Mouse (Mus musculus): ENCODE results near the gene Rbm20. TPM values are rescaled to one million over a fixed set of nuclear protein-coding genes. Genes with fewer than 3 reads are reported as not detected.

Gene Rbm20
- polyA plus RNA-seq, 1 experiment from 2014 or later: 2.5 TPM

DNA sequence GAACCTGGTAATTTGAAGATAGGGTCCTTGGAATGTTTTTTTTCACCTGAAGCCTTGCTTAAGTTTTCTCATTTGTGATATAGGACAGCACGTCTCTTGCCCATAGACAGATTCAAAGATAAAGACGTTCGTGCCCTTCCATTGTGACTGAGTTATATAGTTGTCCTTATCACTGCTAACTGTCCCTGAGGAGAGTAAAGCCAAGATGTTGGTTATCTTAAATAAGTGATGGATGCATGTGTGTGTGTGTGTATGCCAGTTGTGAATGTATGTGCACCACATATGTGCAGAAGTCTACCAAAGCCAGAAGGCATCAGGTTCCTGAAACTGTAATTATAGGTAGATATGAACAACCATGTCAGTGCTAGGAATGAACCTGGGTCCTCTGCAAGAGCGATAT, 102.7 kb downstream of the Rbm20 start:
- Histone ChIP-seq H3K4me2 (replicated peaks; ENCODE audit: low read depth) (no peak overlapping the region), H3K9me3 (ENCODE audit: control insufficient read depth, low read length) (no peaks in the 10 kb centered on the region), H3K4me1 (replicated peaks; ENCODE audit: control insufficient read depth, insufficient read depth) (no peaks in the 10 kb centered on the region), H3K4me3 (ENCODE audit: low read depth, low read length) (no peak overlapping the region), H3K27ac (replicated peaks) (no peak overlapping the region), H3K27me3 (ENCODE audit: control insufficient read depth, insufficient read depth, low read length) (no peaks in the 10 kb centered on the region), H3K9ac (ENCODE audit: low read length) (no peak overlapping the region), H3K36me3 (ENCODE audit: control insufficient read depth, insufficient read depth, low read length) (no peaks in the 10 kb centered on the region)
- WGBS: 91% methylated on average over 4 of the region's 4 CpGs
- no peak for TF ChIP-seq EP300 (optimal IDR thresholded peaks at IDR 0.05)
- TF ChIP-seq CTCF (IDR thresholded peaks at IDR 0.05; ENCODE audit: low read depth): no peak
- ATAC-seq (ENCODE audit: low FRiP score, low TSS enrichment) (no peak), DNase-seq (ENCODE audit: low spot score) (no peak)

DNA sequence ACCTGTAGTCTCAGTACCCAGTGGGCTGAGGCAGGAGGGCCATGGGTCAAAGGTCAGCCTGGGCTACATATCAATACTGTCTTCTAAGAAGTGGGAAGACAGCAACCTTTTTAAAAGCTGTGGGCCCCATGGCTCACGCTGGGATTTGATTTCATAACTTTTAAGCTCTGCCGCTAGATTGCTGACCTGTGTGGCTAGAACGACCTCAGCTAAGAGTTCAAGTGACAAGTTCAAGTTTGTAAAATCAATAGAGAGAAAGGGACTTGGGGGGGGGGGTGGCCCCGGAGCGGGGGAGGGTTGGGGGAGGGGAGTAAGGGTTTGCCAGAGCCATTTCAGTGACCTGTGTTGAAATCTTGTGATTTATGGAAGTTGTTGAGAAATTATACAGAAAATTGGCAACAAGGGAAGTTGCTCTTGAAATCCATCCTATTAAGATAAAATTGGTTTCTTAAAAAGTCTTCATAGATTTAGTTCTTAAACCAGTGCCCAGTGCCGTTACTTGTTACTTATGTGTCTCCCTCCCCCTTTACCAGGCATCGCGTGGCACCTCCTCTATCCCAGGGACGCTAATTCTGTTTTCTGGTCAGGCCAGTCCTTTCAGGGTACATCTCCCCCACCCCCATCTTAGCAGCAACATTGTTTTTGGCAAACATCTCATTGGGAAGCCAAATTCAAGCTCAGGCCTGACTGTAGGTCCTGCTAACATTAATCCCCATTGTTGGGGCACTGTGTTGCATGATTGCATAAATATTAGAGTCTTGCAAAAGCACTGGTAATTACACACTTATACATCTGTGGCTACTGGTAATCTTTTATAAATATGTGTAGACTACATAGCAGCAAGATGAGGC, 103.9 kb downstream of the Rbm20 start:
- H3K9ac ChIP-seq (ENCODE audit: low read length): no peak overlapping the region
- no peaks in the 10 kb centered on the region for H3K4me1 ChIP-seq (replicated peaks; ENCODE audit: control insufficient read depth, insufficient read depth)
- DNase-seq (ENCODE audit: low spot score) (no peak), ATAC-seq (ENCODE audit: low FRiP score, low TSS enrichment) (no peak)
- H3K27ac ChIP-seq (replicated peaks): no peak overlapping the region
- H3K4me2 ChIP-seq (replicated peaks; ENCODE audit: low read depth): no peak overlapping the region
- 50% methylated on average over 9 of the region's 9 CpGs for WGBS
- H3K36me3 ChIP-seq (ENCODE audit: control insufficient read depth, insufficient read depth, low read length): no peaks in the 10 kb centered on the region
- no peaks in the 10 kb centered on the region for H3K27me3 ChIP-seq (ENCODE audit: control insufficient read depth, insufficient read depth, low read length)
- TF ChIP-seq EP300 (optimal IDR thresholded peaks at IDR 0.05) (no peak), CTCF (IDR thresholded peaks at IDR 0.05; ENCODE audit: low read depth) (no peak)
- no peak overlapping the region for H3K4me3 ChIP-seq (ENCODE audit: low read depth, low read length)
- H3K9me3 ChIP-seq (ENCODE audit: control insufficient read depth, low read length): no peaks in the 10 kb centered on the region

DNA sequence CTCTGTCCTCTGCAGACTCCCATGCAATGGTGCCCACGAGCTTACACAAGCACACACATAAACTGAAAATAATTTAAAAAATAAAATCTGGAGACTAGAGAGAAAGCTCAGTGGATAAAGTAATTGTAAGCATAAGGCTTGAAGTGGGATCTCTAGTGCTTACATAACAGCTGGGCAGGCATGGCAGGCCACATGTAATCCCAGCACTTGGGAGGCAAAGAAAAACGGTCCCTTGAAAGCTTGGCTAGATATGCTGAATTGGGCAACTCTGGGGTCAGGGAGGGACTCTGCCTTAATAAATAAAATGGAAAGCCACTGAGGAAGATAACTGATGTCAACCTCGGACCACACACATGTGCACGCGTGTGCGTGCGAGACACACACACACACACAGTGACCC, 104.7 kb downstream of the Rbm20 start:
- ATAC-seq (ENCODE audit: low FRiP score, low TSS enrichment): no peak
- Histone ChIP-seq H3K4me3 (ENCODE audit: low read depth, low read length) (no peak overlapping the region), H3K9me3 (ENCODE audit: control insufficient read depth, low read length) (no peaks in the 10 kb centered on the region), H3K36me3 (ENCODE audit: control insufficient read depth, insufficient read depth, low read length) (no peaks in the 10 kb centered on the region), H3K4me1 (replicated peaks; ENCODE audit: control insufficient read depth, insufficient read depth) (no peaks in the 10 kb centered on the region), H3K27me3 (ENCODE audit: control insufficient read depth, insufficient read depth, low read length) (no peaks in the 10 kb centered on the region), H3K27ac (replicated peaks) (no peak overlapping the region), H3K9ac (ENCODE audit: low read length) (no peak overlapping the region), H3K4me2 (replicated peaks; ENCODE audit: low read depth) (no peak overlapping the region)
- DNase-seq (ENCODE audit: low spot score): no peak
- TF ChIP-seq EP300 (optimal IDR thresholded peaks at IDR 0.05): no peak
- TF ChIP-seq CTCF (IDR thresholded peaks at IDR 0.05; ENCODE audit: low read depth): no peak
- 68% methylated on average over 7 of the region's 7 CpGs for WGBS

DNA sequence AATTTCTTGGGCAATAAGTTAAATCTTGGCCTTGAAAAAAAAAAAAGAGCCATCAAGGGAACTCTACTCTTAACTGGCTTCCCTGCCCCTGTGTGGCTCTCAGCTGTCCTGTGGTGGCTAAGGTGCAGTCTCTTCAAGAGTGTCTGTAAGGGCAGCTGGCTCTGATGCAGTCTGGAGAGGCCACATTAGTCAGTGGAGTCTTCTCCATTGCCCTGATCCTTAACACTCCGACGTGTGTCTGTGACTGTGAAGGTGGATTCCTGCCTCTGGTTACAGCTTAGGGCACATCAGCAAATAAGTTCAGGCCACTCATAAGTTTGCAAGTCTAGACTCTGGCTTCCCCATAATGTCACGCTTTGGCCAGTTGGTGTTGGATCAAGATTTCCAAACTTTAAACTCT, 108.2 kb downstream of the Rbm20 start:
- no peaks in the 10 kb centered on the region for H3K4me1 ChIP-seq (replicated peaks; ENCODE audit: control insufficient read depth, insufficient read depth)
- no peaks in the 10 kb centered on the region for H3K36me3 ChIP-seq (ENCODE audit: control insufficient read depth, insufficient read depth, low read length)
- TF ChIP-seq CTCF (IDR thresholded peaks at IDR 0.05; ENCODE audit: low read depth): no peak
- TF ChIP-seq EP300 (optimal IDR thresholded peaks at IDR 0.05): no peak
- no peaks in the 10 kb centered on the region for H3K9me3 ChIP-seq (ENCODE audit: control insufficient read depth, low read length)
- no peaks in the 10 kb centered on the region for H3K27me3 ChIP-seq (ENCODE audit: control insufficient read depth, insufficient read depth, low read length)
- no peak overlapping the region for H3K27ac ChIP-seq (replicated peaks)
- H3K4me3 ChIP-seq (ENCODE audit: low read depth, low read length): no peak overlapping the region
- H3K4me2 ChIP-seq (replicated peaks; ENCODE audit: low read depth): no peak overlapping the region
- no peak for DNase-seq (ENCODE audit: low spot score)
- ATAC-seq (ENCODE audit: low FRiP score, low TSS enrichment): no peak
- no peak overlapping the region for H3K9ac ChIP-seq (ENCODE audit: low read length)
- 89% methylated on average over 3 of the region's 3 CpGs for WGBS

DNA sequence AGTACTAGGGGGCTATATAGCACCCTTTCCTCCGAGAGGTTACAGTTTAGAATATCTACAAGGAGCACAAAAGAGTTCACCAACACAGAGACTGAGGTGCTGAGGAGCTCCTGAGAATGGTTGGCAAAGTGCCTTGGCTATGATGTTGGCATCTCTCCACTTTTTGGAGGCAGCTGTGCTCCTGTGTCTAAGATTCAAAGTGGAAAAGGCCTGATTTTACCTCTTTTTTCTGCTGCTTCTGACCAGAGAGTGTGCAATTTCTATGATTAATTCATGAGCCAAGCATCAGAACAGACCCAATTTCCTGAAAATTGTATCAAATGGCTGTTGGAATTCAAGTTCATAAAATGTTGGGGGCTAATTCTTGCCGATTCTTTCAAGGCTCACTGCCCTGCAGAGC, 109.1 kb downstream of the Rbm20 start:
- ATAC-seq (ENCODE audit: low FRiP score, low TSS enrichment): no peak
- no peak overlapping the region for H3K27ac ChIP-seq (replicated peaks)
- H3K4me3 ChIP-seq (ENCODE audit: low read depth, low read length): no peak overlapping the region
- H3K36me3 ChIP-seq (ENCODE audit: control insufficient read depth, insufficient read depth, low read length): no peaks in the 10 kb centered on the region
- DNase-seq (ENCODE audit: low spot score): no peak
- H3K4me1 ChIP-seq (replicated peaks; ENCODE audit: control insufficient read depth, insufficient read depth): no peaks in the 10 kb centered on the region
- H3K9me3 ChIP-seq (ENCODE audit: control insufficient read depth, low read length): no peaks in the 10 kb centered on the region
- H3K9ac ChIP-seq (ENCODE audit: low read length): no peak overlapping the region
- TF ChIP-seq CTCF (IDR thresholded peaks at IDR 0.05; ENCODE audit: low read depth) (no peak), EP300 (optimal IDR thresholded peaks at IDR 0.05) (no peak)
- 69% methylated on average over 2 of the region's 2 CpGs for WGBS
- H3K4me2 ChIP-seq (replicated peaks; ENCODE audit: low read depth): no peak overlapping the region
- no peaks in the 10 kb centered on the region for H3K27me3 ChIP-seq (ENCODE audit: control insufficient read depth, insufficient read depth, low read length)

DNA sequence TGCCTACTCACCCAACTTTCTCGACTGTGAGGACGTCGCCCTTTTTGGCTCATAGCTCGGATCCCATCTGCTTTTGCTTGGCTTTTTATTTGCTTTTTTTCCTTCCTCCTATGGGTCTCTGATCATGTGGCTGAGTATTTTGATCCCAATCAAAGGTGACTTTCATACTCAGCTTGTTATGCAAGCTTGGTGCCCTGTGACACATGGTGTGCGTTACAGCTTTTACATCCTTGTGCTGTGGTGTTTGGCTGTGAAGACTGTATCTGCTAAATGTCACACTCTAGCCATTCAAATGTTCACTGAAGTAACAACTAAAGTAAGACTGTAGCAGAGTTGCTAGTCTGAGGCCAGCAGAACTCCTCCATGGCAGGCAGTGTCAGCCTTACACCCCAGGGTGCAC, 109.7 kb downstream of the Rbm20 start:
- no peak for ATAC-seq (ENCODE audit: low FRiP score, low TSS enrichment)
- no peak overlapping the region for H3K27ac ChIP-seq (replicated peaks)

More for the DNA sequence above, 109.7 kb downstream of the Rbm20 start:
- Histone ChIP-seq H3K27me3 (ENCODE audit: control insufficient read depth, insufficient read depth, low read length) (no peaks in the 10 kb centered on the region), H3K9me3 (ENCODE audit: control insufficient read depth, low read length) (no peaks in the 10 kb centered on the region), H3K36me3 (ENCODE audit: control insufficient read depth, insufficient read depth, low read length) (no peaks in the 10 kb centered on the region), H3K4me3 (ENCODE audit: low read depth, low read length) (no peak overlapping the region), H3K4me1 (replicated peaks; ENCODE audit: control insufficient read depth, insufficient read depth) (no peaks in the 10 kb centered on the region), H3K4me2 (replicated peaks; ENCODE audit: low read depth) (no peak overlapping the region), H3K9ac (ENCODE audit: low read length) (no peak overlapping the region)
- TF ChIP-seq CTCF (IDR thresholded peaks at IDR 0.05; ENCODE audit: low read depth) (no peak), EP300 (optimal IDR thresholded peaks at IDR 0.05) (no peak)
- no peak for DNase-seq (ENCODE audit: low spot score)
- 64% methylated on average over 5 of the region's 5 CpGs for WGBS

Measured in stomach, postnatal 0 days (tissue).